Mouse (Mus musculus) kidney, postnatal 10 days (tissue): ENCODE data around the gene Nudc.

Experiments
- DNase-seq: peaks from one replicate; pipeline ENCODE4 v3.0.0; 2021; ENCODE audit warnings: mixed read lengths

Gene Nudc

DNA sequence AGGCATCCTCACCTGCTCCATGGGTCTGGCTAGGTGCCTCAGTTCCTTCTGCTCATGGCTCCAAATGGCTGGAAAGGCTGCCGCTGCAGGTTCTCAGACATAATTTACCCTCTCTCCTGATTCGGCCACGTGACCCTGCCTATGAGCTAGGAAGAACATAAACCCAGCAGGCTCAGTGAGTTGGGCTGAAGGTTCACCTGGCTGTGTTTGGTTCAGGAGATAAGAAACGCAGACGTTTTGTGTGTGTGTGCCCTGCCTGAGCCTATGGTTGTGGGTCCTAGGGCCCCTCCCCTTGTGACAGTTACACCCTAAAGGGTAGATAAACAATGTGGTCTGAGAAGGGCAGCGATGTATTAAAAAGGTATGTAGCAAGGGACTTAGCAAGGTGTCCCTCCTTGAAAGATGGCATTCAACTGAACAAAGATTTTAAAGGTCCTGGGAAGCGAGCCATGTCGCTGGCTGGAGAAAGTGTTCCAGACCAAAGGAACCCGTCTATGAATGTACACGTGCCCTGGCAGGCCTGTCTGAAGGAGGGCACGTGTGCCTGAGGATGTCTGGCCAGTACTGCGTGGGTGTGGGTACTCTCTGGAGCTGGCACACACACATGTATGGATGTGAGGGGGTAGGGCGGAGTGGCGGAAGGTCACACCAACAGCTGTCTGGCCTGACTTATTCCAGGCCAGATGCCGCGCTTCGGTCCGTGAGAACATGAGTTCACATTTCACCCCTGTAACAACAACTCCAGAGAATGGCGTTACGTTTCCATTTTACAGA lies 57.0 kb downstream of the Nudc start:
- no peak for DNase-seq

DNA sequence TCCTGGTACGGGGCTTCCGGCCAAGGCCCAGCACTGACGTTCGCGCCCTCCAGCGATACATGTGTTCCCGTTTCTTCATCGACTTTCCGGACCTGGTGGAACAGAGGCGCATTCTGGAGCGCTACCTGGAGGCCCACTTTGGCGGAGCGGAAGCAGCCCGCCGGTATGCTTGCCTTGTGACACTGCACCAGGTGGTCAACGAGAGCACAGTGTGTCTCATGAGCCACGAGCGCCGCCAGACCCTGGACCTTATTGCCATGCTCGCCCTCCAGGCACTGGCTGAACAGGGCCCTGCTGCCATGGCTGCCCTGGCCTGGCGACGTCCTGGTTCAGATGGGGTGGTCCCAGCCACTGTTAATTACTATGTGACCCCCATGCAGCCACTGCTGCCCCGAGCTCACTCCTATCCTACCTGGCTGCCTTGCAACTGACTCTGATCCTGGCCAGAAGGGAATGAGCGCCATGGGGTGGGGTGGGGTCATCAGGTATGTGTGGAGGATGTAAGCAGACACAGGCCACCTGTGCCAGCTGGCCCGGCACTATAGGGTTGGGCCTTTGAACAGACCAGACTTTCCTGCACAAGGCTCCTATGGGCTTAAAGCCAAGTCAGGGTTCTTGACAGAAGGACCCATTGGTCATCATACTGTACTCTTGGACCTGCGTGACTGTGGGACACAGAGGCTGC lies 59.0 kb downstream of the Nudc start:
- DNase-seq = no peak

DNA sequence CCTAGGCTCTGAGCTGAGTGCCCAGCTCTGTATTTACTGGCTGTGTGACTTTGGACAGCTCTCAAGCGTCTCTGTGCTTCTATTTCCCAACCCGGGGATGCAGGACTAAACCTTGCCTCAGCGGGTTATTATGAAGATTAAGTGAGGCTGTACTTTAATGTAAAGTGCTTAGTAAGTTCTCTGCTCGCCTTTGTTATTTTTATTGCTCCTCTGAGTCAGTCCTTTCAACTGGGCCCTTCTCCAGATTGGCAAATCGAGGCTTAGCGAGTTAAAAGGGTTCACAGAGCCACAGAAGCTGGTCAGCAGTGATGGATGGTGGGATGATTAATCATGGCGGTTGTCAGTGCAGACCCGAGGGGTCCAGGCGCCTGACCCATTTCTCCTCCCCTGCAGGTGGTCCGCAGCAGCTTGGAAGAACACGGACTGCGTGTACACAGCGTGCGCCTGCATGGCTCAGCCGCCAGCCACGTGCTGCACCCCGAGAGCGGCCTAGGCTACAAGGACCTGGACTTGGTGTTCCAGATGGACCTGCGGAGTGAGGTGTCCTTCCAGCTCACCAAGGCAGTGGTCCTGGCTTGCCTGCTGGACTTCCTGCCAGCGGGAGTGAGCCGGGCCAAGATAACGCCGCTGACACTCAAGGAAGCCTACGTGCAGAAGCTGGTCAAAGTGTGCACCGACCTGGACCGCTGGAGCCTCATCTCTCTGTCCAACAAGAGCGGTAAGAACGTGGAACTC lies 59.9 kb downstream of the Nudc start:
- no peak for DNase-seq

DNA sequence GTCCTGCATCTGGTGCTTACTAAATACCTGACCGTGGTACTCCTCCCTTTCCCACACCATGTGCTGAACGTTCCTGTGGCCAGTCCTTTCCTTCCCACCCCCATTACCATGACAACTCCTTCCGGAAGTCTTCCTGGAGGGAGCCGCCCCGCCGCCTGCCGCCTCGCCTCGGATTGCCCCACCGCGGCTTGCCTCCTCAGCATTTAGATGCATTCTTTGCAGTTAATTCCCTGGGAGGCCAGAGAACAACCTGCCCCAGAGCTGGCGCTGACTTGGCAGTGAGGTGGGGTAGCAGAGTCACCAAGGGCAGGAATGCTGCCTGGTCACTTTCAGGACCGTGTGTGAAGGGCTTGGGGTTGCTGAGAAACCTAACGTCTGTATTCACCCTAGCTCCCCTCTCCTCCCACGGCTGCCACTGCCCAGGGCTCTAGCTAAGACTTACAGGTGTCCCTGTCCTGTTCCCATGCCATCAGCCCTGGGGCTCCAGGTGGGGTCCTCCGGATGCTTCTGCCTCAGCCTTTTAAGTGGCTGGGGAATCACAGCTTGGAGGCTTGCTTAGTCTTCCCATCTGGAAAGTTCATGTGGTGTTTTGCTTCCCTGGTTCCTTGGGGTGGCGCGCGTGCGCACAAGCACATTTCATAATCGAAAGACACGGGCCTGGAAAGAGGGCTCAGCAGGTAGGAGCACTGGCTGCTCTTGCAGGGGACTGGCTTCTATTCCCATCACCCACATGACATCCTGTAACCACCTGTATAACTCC lies 61.4 kb downstream of the Nudc start:
- peak; percentile 81 for DNase-seq
